Mouse (Mus musculus) CH12.LX (cell line): Measurements from ENCODE around the gene Pnliprp1. TPM values are rescaled to one million over a fixed set of nuclear protein-coding genes. Genes with fewer than 3 reads are reported as not detected.
A peak's percentile ranks its signal among the peaks of the same experiment; 100 is the strongest.

Experiments used
- DNase-seq: peaks from one replicate; pipeline ENCODE4 v3.0.0-alpha.2; 2013; ENCODE audit errors: extremely low read depth
- H3K27ac ChIP-seq: 2 replicates; pipeline ENCODE4 v1.5.1; 2012; ENCODE audit warnings: low read depth, mild to moderate bottlenecking, control low read depth, moderate library complexity; ENCODE audit not compliant: insufficient read depth
- H3K27me3 ChIP-seq: replicated peaks from 2 replicates; pipeline ENCODE3; 2012; ENCODE audit warnings: inconsistent platforms
- H3K36me3 ChIP-seq, 2 experiments: replicated peaks in 1 of 2; 2 replicates each; pipeline versions ENCODE3 to v1.6.1; 2012; ENCODE audit warnings: inconsistent platforms in 1 of 2, low read length in 1 of 2, mild to moderate bottlenecking in 1 of 2, mixed read lengths in 1 of 2, moderate library complexity in 1 of 2; ENCODE audit not compliant: control insufficient read depth in 1 of 2, insufficient read depth in 1 of 2
- H3K4me1 ChIP-seq, 2 experiments: 2 replicates each; pipeline ENCODE4 v1.6.1; 2012; ENCODE audit warnings: inconsistent platforms in 1 of 2, moderate library complexity in 1 of 2; ENCODE audit not compliant: insufficient read depth in 2 of 2, control insufficient read depth in 1 of 2
- H3K4me2 ChIP-seq: 2 replicates; pipeline ENCODE4 v1.6.1; 2012; ENCODE audit warnings: low read depth, mild to moderate bottlenecking, control low read depth; ENCODE audit not compliant: poor library complexity, insufficient read depth, severe bottlenecking
- H3K4me3 ChIP-seq, 3 experiments: fragments of 150-350 bp in 1 of 3; sonication (generic) in 1 of 3; replicated peaks in 1 of 3; 2 replicates each; pipeline versions ENCODE3 to v1.5.1; 2011 to 2012; ENCODE audit warnings: low read depth in 2 of 3, low read length in 2 of 3, mild to moderate bottlenecking in 2 of 3, moderate library complexity in 2 of 3, control low read depth in 1 of 3, improper control_type of control experiment in 1 of 3, inconsistent platforms in 1 of 3, mixed read lengths in 1 of 3; ENCODE audit not compliant: poor library complexity in 1 of 3
- H3K79me2 ChIP-seq: replicated peaks from 2 replicates; pipeline ENCODE4 v1.6.1; 2012; ENCODE audit warnings: mild to moderate bottlenecking, moderate library complexity; ENCODE audit not compliant: control insufficient read depth, poor library complexity, insufficient read depth, severe bottlenecking; ENCODE audit errors: extremely low read depth
- H3K9ac ChIP-seq: 2 replicates; pipeline ENCODE4 v1.6.1; 2012; ENCODE audit warnings: low read depth, mild to moderate bottlenecking, control low read depth, moderate library complexity; ENCODE audit not compliant: insufficient read depth
- H3K9me3 ChIP-seq: replicated peaks from 2 replicates; pipeline ENCODE3; 2012; ENCODE audit warnings: low read length, inconsistent platforms, mixed read lengths
- E2F4 ChIP-seq: IDR thresholded peaks from 2 replicates; pipeline ENCODE4 v1.6.1; 2011; ENCODE audit warnings: low read depth, low read length, improper control_type of control experiment; ENCODE audit not compliant: insufficient replicate concordance
- ETS1 ChIP-seq: conservative IDR thresholded peaks from 2 replicates; pipeline ENCODE4 v1.6.1; 2012; ENCODE audit warnings: low read depth, mild to moderate bottlenecking, inconsistent platforms, low read length, improper control_type of control experiment, moderate library complexity
- HCFC1 ChIP-seq: IDR thresholded peaks from 2 replicates; pipeline ENCODE4 v1.6.1; 2012; ENCODE audit warnings: low read depth, mild to moderate bottlenecking, inconsistent platforms, low read length, improper control_type of control experiment
- JUN ChIP-seq: IDR thresholded peaks from 2 replicates; pipeline ENCODE4 v1.6.1; 2011; ENCODE audit warnings: low read depth, mild to moderate bottlenecking, low read length, improper control_type of control experiment, moderate library complexity; ENCODE audit not compliant: insufficient read depth
- MAZ ChIP-seq: IDR thresholded peaks from 2 replicates; pipeline ENCODE4 v1.6.1; 2012; ENCODE audit warnings: low read depth, mild to moderate bottlenecking, inconsistent platforms, low read length, improper control_type of control experiment, moderate library complexity
- MEF2A ChIP-seq: IDR thresholded peaks from 2 replicates; pipeline ENCODE4 v1.6.1; 2014; ENCODE audit warnings: low read depth, mild to moderate bottlenecking, inconsistent platforms, low read length, improper control_type of control experiment, borderline replicate concordance
- RAD21 ChIP-seq: IDR thresholded peaks from 2 replicates; pipeline ENCODE4 v1.6.1; 2011; ENCODE audit warnings: low read depth, mild to moderate bottlenecking, low read length, improper control_type of control experiment, moderate library complexity
- SMC3 ChIP-seq: IDR thresholded peaks from 2 replicates; pipeline ENCODE4 v1.6.1; 2011; ENCODE audit warnings: low read depth, low read length, improper control_type of control experiment
- TCF12 ChIP-seq: IDR thresholded peaks from 2 replicates; pipeline ENCODE4 v1.6.1; 2014; ENCODE audit warnings: low read depth, mild to moderate bottlenecking, inconsistent platforms, low read length, improper control_type of control experiment
- UBTF ChIP-seq: IDR thresholded peaks from 2 replicates; pipeline ENCODE4 v1.6.1; 2012; ENCODE audit warnings: low read depth, mild to moderate bottlenecking, inconsistent platforms, low read length, improper control_type of control experiment, moderate library complexity
- USF1 ChIP-seq: IDR thresholded peaks from 2 replicates; pipeline ENCODE4 v1.6.1; 2014; ENCODE audit warnings: low read depth, mild to moderate bottlenecking, inconsistent platforms, low read length, improper control_type of control experiment
- USF2 ChIP-seq: conservative IDR thresholded peaks from 2 replicates; pipeline ENCODE4 v1.6.1; 2011; ENCODE audit warnings: low read depth, low read length, improper control_type of control experiment
- ZKSCAN1 ChIP-seq: IDR thresholded peaks from 2 replicates; pipeline ENCODE4 v1.6.1; 2012; ENCODE audit warnings: low read depth, inconsistent platforms, low read length, improper control_type of control experiment, borderline replicate concordance
- ZNF384 ChIP-seq: IDR thresholded peaks from 2 replicates; pipeline ENCODE4 v1.6.1; 2012; ENCODE audit warnings: low read depth, low read length, improper control_type of control experiment, inconsistent platforms
- dilution Hi-C: fragments of 300-500 bp; cut with MboI; formaldehyde crosslinking; loops from 2 replicates; pipeline ENCODE4 v1.14.3; 2020; ENCODE audit warnings: low sequenced_read_pairs; ENCODE audit not compliant: extremely low pct_unique_long_range_greater_than_20kb, extremely low pct_ligation_motif_present
- in situ Hi-C: fragments of 300-500 bp; cut with MboI; formaldehyde crosslinking; loops from 3 replicates; pipeline ENCODE4 v1.14.3; 2019; ENCODE audit warnings: low sequenced_read_pairs, low pct_ligation_motif_present, low pct_unique_long_range_greater_than_20kb, mixed read lengths
- polyA plus RNA-seq: library from polyadenylated mRNA; unstranded; fragments of >175 nt; gene quantifications from 2 replicates; pipeline ENCODE4 v1.2.1, GENCODE M21; 2012; ENCODE audit warnings: low read depth; ENCODE audit not compliant: insufficient read length
- total RNA-seq, 2 experiments: library from RNA; depleted of rRNA; stranded (reverse); fragments of 300-350 nt in 1 of 2; fragments of >200 nt in 1 of 2; gene quantifications; 2 replicates each; pipeline ENCODE4 v1.2.3; 2012 to 2014

The Pnliprp1 gene
- total and polyA plus RNA-seq, 3 experiments = not detected

DNA sequence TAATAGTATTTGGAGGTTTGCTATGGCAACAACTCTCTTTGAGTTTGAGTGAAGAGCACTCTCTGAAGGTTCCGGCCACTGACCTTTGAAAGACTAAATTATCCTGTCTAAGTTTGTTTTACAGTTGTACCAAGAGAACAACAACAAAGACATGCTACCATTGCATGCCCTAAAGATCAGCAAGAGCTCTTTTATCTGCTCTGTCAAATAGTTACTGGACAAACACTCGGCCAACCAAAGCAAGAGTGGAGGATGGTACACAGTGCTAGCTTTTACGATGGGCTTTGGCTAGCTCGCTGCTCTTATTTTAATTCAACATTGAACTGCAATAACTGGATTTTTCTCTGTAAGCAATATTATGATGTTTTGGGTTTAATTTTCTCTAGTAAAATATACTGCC lies 10.8 kb upstream of the Pnliprp1 start:
- dilution Hi-C loops = no loop called here
- no peak for TF ChIP-seq UBTF
- no peak for TF ChIP-seq RAD21
- no peak for TF ChIP-seq ETS1
- no peak for TF ChIP-seq JUN
- no peak for TF ChIP-seq MAZ
- TF ChIP-seq ZKSCAN1 = no peak
- TF ChIP-seq, all 38 proteins: peak for 0
- in situ Hi-C loops = no loop called here
- Histone ChIP-seq H3K79me2 (no peaks in the 10 kb centered on the region), H3K27me3 (no peaks in the 10 kb centered on the region), H3K9me3 (no peaks in the 10 kb centered on the region), H3K4me3 (no peak overlapping the region), H3K4me1 (peaks cover 0 to 8% of the 10 kb centered on the region in 2 experiments; a peak in 2 of 4 replicates), H3K9ac (no peak overlapping the region), H3K4me2 (no peak overlapping the region), H3K27ac (no peak overlapping the region), H3K36me3 (no peaks in the 10 kb centered on the region)
- DNase-seq = no peak

DNA sequence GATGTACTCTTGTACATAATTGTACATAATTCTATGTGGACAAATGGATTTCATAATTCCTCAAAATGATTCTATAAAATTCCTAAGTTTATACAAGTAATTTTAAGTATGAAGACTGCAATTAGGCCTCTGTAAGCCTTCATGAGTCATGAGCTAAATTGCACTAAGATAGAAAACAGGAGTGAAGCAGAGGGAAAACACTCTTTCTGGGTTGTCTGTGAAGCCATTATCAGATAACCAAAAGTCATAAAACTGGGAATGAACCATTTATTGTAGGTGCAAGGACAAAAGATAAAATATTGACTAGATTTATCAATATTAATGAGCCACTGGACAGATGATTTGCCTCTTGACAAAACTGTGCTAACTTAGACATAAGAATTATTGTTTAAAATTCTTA lies 8.2 kb upstream of the Pnliprp1 start:
- H3K9me3 ChIP-seq = no peaks in the 10 kb centered on the region
- no peak overlapping the region for H3K9ac ChIP-seq
- H3K27me3 ChIP-seq = no peaks in the 10 kb centered on the region
- peaks cover 0 to 8% of the 10 kb centered on the region in 2 experiments; a peak in 2 of 4 replicates for H3K4me1 ChIP-seq
- in situ Hi-C loops (no loop called here), dilution Hi-C loops (no loop called here)
- H3K4me3 ChIP-seq = no peak overlapping the region
- no peak overlapping the region for H3K27ac ChIP-seq
- H3K4me2 ChIP-seq = no peak overlapping the region
- H3K79me2 ChIP-seq = no peaks in the 10 kb centered on the region
- TF ChIP-seq HCFC1 = no peak
- TF ChIP-seq ETS1 = no peak
- TF ChIP-seq E2F4 = no peak
- TF ChIP-seq RAD21 = no peak
- no peak for TF ChIP-seq USF1
- no peak for TF ChIP-seq ZNF384
- no peak for TF ChIP-seq SMC3
- no peak for TF ChIP-seq ZKSCAN1
- no peak for TF ChIP-seq MAZ
- TF ChIP-seq TCF12 = no peak
- H3K36me3 ChIP-seq = no peaks in the 10 kb centered on the region
- no peak for DNase-seq

DNA sequence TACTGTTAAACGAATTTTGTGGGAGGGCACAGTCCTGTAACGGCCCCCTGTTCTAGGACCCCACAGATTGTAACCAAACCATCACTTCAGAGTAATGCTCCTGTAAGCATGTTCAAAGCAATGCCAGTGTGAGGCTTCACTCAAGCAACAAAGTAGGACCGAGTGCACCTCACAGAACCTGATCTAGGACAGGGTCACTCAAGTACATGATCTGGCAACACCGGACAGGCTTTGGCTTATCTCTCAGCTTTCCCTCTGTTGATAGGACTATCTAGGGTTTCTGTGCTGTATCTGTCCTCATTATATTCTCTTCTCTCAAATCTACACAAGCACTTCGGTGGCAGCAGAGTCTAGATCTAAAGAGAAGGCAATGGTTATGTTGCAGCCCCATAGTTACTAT lies 2.1 kb upstream of the Pnliprp1 start:
- H3K4me3 ChIP-seq = no peak overlapping the region
- peaks cover 3 to 5% of the 10 kb centered on the region in 2 experiments; a peak in 2 of 4 replicates for H3K4me1 ChIP-seq
- no peak overlapping the region for H3K9ac ChIP-seq
- no peak overlapping the region for H3K27ac ChIP-seq
- peak overlapping the region; percentile 29; the same call in 1 of the 2 replicates for H3K4me2 ChIP-seq
- in situ Hi-C loops (no loop called here), dilution Hi-C loops (no loop called here)
- H3K36me3 ChIP-seq = no peaks in the 10 kb centered on the region
- TF ChIP-seq USF2 (no peak), MEF2A (no peak), SMC3 (no peak)
- no peaks in the 10 kb centered on the region for H3K9me3 ChIP-seq
- no peak for DNase-seq
- H3K79me2 ChIP-seq = no peaks in the 10 kb centered on the region
- no peaks in the 10 kb centered on the region for H3K27me3 ChIP-seq
